Mouse (Mus musculus): ENCODE data around the gene Eef2kmt. TPM values are rescaled to one million over a fixed set of nuclear protein-coding genes. Genes with fewer than 3 reads are reported as not detected.

The Eef2kmt gene
- polyA plus RNA-seq, 1 experiment from 2014 or later = 24.8 TPM

DNA sequence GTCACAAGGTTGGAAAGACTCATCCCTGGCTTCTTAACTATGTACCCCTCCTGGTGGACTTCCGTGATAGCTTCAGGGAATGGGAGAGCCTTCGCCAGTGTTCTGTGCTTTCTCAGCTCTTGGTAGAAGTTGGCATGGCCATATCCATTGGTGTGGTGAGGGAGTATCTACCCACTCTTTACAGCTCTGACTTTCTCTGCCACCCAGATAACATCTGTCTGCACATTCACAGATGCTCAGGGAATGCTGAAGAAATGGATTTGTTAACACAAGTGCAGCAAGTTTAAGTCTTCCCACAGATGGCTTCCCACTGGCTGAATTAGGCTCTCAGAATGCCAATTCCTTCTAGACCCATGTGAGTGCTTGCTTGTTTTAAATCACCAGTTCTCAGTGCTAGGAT, 41.7 kb downstream of the Eef2kmt start:
- DNase-seq (ENCODE audit: low spot score) = no peak
- Histone ChIP-seq H3K4me1 (peaks cover 13% of the 10 kb centered on the region), H3K27ac (no peak overlapping the region), H3K36me3 (no peaks in the 10 kb centered on the region), H3K4me3 (no peak overlapping the region), H3K27me3 (ENCODE audit: insufficient read depth, poor library complexity, severe bottlenecking) (no peaks in the 10 kb centered on the region; the same call in 1 of the 2 replicates), H3K9me3 (no peaks in the 10 kb centered on the region)
- WGBS = 85% methylated on average over 2 of the region's 2 CpGs

DNA sequence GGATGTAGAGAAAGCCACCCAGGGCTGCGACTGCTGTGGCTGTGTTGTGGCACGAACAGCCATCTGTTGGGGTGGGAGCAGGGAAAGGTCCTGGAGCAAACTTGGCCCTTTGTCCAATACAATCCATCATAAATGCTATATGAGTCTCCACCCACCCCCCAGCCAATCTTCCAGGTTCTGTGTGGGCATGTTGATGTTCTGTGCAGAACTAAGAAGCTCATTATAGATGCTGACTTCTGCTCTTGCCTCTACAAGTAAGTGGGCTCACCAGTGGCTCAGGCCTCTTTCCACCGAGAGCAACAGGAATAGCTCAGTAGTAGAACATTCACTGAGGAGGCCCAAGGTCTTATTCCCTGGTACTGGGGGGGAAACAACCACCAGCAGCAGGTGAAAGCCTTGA, 43.6 kb downstream of the Eef2kmt start:
- 79% methylated on average over 3 of the region's 3 CpGs for WGBS
- no peak overlapping the region for H3K27ac ChIP-seq
- no peaks in the 10 kb centered on the region for H3K36me3 ChIP-seq
- peaks cover 7% of the 10 kb centered on the region for H3K4me1 ChIP-seq
- DNase-seq (ENCODE audit: low spot score) = no peak
- no peaks in the 10 kb centered on the region; the same call in 1 of the 2 replicates for H3K27me3 ChIP-seq (ENCODE audit: insufficient read depth, poor library complexity, severe bottlenecking)
- no peak overlapping the region for H3K4me3 ChIP-seq
- H3K9me3 ChIP-seq = no peaks in the 10 kb centered on the region

DNA sequence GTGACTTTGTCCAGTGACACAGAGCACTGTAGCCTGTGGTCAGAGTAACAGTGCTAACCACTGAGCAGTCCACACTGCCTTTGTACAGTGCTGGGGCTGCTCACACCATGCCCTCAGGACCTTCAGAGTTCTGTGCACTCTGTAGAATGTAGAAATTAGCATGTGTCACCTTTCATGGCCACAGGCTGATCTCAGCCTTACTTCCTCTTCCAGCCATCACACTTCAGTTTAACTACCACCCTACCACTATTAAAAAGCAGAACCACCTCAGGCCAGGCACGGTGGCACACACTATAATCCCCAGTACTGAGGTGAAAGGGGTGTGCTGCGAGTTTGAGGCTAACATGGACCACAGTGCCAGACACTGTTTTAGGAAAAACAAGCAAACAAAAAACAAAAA, 45.4 kb downstream of the Eef2kmt start:
- Histone ChIP-seq H3K36me3 (no peaks in the 10 kb centered on the region), H3K27me3 (ENCODE audit: insufficient read depth, poor library complexity, severe bottlenecking) (no peaks in the 10 kb centered on the region; the same call in 1 of the 2 replicates), H3K9me3 (no peaks in the 10 kb centered on the region), H3K27ac (no peak overlapping the region), H3K4me1 (0 out of 2 replicates have a peak, but pooled peaks cover 3% of the 10 kb centered on the region), H3K4me3 (no peak overlapping the region)
- DNase-seq (ENCODE audit: low spot score) = no peak
- WGBS = 71% methylated on average over 2 of the region's 2 CpGs

DNA sequence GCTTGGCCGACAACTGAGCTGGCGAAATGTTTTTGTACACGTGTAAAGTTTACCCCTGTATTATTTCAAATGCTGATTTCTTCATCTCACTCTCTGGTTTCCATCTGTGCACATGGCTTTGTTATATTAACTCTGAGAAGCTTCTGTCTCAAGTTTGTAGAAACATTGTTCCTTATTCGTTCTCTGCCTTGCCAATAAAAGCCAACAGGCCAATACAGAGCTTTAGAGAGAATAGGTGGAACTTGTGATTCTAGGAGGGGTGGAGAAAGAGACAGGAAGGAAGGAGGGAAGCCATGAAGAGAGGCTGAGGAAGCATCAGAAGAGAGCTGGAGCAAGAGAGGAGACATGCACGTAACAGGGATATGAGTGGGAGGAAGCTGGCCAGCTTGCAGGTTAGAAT, 49.7 kb downstream of the Eef2kmt start:
- no peak for DNase-seq (ENCODE audit: low spot score)
- peaks cover 16% of the 10 kb centered on the region; the same call in 1 of the 2 replicates for H3K4me1 ChIP-seq
- WGBS = 64% methylated on average over 5 of the region's 5 CpGs
- no peak overlapping the region for H3K4me3 ChIP-seq
- H3K27ac ChIP-seq = no peak overlapping the region
- H3K36me3 ChIP-seq = no peaks in the 10 kb centered on the region
- no peaks in the 10 kb centered on the region for H3K9me3 ChIP-seq
- no peaks in the 10 kb centered on the region for H3K27me3 ChIP-seq (ENCODE audit: insufficient read depth, poor library complexity, severe bottlenecking)

DNA sequence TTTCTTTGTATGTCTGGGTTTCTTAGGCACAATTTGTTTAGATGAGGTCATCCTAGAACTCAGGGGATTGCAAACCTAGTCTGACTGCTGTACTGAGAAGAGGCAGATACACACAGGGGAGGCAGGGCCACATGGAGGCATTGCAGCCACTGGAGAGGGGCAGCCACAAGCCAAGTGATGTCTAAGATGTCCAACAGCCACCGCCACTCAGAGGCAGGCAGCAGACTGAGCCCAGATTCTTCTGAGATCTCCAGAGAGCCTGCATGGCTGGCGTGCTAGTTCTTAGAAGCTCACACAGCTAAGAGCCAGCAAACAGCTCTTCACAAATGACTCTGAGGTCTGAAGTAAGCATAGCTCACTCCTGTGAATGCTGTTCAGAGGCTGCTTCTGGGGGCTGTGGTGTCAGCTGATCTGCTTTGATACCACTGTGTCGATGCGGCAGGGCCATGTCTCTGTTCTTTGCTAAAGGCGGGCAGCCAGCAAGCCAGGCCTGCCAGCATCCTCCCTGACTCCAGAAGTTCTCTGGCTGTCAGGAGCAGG, 50.3 kb downstream of the Eef2kmt start:
- Histone ChIP-seq H3K4me1 (peaks cover 16% of the 10 kb centered on the region; the same call in 1 of the 2 replicates), H3K4me3 (no peak overlapping the region), H3K9me3 (no peaks in the 10 kb centered on the region), H3K27ac (no peak overlapping the region), H3K27me3 (ENCODE audit: insufficient read depth, poor library complexity, severe bottlenecking) (no peaks in the 10 kb centered on the region), H3K36me3 (no peaks in the 10 kb centered on the region)
- WGBS = 76% methylated on average over 5 of the region's 5 CpGs
- no peak for DNase-seq (ENCODE audit: low spot score)

DNA sequence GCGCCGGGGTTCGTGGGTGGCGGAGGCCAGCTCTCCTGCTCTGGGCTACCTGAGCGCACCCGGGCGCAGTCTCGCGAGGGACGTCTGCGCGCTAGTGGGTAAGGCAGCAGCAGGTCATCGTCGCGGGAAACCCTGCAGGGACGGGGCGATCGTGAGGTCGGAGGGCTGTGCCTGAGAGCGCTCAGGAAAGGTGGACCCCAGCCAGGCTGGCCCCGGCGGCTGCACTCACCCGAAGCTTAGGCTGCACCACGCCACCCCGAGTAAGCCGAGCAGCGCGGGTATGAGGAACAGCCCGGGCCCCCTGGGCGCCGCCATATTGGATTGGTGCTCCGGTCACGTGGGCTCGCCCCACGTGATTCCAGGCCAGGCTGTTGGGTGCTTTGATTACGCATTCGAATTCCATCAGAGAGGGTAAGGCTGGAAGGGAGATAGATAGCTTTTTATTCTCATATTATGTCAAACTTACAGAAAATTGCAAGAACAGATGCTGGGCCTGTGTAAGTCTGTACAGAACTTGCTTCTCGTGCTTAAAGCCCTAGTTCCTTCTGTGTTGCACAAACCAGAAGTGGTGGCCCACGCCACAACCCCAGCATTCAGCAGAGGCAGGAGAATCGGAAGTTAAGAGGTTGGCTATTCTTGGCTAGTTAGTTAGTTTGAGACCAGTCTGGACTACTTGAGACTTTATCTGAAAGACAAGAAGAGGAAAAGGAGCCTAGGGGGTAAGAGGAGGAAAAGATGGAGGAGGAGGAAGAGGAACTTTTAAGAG, 51.9 kb downstream of the Eef2kmt start, which contains the start of gene Nagpa:
Nagpa (minus strand) TSS at position 345 of the 766 bp plus-strand sequence.
- DNase-seq (ENCODE audit: low spot score) = peak; percentile 90
- Histone ChIP-seq H3K27me3 (ENCODE audit: insufficient read depth, poor library complexity, severe bottlenecking) (no peaks in the 10 kb centered on the region), H3K27ac (peak within 1 kb of the TSS; percentile 82), H3K36me3 (peaks cover 11% of the 10 kb centered on the region), H3K9me3 (no peaks in the 10 kb centered on the region), H3K4me1 (peaks cover 16% of the 10 kb centered on the region; the same call in 1 of the 2 replicates), H3K4me3 (peak within 1 kb of the TSS; percentile 84)
- 4% methylated on average over 40 of the region's 40 CpGs for WGBS

DNA sequence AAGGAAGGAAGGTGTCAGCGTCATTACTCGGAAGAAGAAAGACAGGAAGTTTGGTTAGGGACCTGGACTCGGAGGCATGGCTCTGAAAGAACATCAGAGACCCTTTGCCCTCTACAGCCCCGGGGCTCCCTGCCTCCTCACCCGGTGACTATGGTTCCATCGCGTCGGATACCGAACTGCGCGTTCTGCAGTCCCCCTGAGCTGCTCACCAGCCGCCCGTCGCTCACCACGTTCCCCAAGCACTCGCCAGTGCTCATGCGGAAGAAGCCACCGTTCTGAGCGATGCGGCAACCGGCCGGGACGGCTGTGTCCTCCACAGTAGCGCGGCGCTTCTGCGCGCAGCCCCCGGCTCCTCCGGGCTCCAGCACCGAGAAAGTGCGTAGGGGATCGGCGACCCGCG, 52.6 kb downstream of the Eef2kmt start:
- H3K36me3 ChIP-seq = peaks cover 14% of the 10 kb centered on the region
- peaks cover 16% of the 10 kb centered on the region; the same call in 1 of the 2 replicates for H3K4me1 ChIP-seq
- H3K27me3 ChIP-seq (ENCODE audit: insufficient read depth, poor library complexity, severe bottlenecking) = no peaks in the 10 kb centered on the region
- H3K4me3 ChIP-seq = peak overlapping the region; percentile 84
- peak overlapping the region; percentile 82 for H3K27ac ChIP-seq
- WGBS = 1% methylated on average over 36 of the region's 36 CpGs
- no peaks in the 10 kb centered on the region for H3K9me3 ChIP-seq
- no peak for DNase-seq (ENCODE audit: low spot score)

DNA sequence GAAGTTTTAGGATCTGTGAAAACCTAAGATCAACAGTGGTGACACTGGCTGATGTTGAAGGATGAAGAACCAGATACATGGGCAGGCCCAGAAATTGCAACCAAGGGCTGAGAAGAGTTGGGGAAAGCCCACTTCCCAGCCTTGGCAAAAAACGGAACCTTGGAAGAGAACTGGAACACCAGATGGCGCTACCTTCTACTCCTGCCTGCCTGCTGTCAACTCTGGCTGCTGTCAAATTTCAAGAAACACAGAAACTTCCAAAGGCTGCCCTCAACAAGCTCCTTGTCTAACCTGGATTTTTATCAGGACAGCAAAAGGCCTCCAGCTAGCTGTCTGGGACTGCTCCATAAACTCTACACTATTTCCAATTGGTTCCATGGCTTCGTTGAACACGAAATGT, 53.1 kb downstream of the Eef2kmt start:
- H3K36me3 ChIP-seq = peaks cover 15% of the 10 kb centered on the region
- no peak overlapping the region for H3K27ac ChIP-seq
- DNase-seq (ENCODE audit: low spot score) = no peak
- peak overlapping the region; percentile 84 for H3K4me3 ChIP-seq
- no peaks in the 10 kb centered on the region for H3K9me3 ChIP-seq
- H3K27me3 ChIP-seq (ENCODE audit: insufficient read depth, poor library complexity, severe bottlenecking) = no peaks in the 10 kb centered on the region
- H3K4me1 ChIP-seq = peaks cover 16% of the 10 kb centered on the region; the same call in 1 of the 2 replicates
- 9% methylated on average over 4 of the region's 4 CpGs for WGBS

DNA sequence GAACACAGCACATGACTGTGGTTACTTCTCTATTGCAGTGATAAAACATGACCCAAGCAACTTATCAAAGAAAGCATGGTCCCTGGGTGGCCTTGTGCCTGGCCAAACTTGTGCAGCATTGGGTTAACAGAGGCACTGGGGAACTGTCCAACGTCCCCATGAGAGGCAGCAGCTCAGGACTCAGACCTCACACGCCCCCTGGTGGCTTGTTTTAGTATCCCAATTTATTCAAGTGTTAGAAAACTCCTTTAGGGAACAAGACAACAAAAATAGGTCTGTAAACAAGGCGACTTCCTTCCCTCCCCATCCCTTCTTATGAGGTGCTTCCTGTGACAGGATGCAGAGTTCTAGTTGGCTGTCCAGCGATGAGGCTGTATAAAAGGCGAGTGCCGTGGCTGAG, 60.7 kb downstream of the Eef2kmt start:
- H3K4me1 ChIP-seq = no peaks in the 10 kb centered on the region
- H3K36me3 ChIP-seq = peaks cover 20% of the 10 kb centered on the region
- DNase-seq (ENCODE audit: low spot score) = no peak
- H3K9me3 ChIP-seq = no peaks in the 10 kb centered on the region
- H3K4me3 ChIP-seq = no peak overlapping the region
- H3K27me3 ChIP-seq (ENCODE audit: insufficient read depth, poor library complexity, severe bottlenecking) = no peaks in the 10 kb centered on the region
- H3K27ac ChIP-seq = no peak overlapping the region
- WGBS = 25% methylated on average over 6 of the region's 6 CpGs

Small RNAs within 50 kb of the gene (microRNA-seq; reads per million reads assigned to microRNA genes)
- gene Gm23689 (not detected), gene Gm26095 (not detected), gene Mir6364 (not detected)

Other genes with a start within 250 kb of the Eef2kmt start
- gene Smim22, start 248.7 kb downstream of the Eef2kmt start, polyA plus RNA-seq (2016; fragmentation: Nextera tagmentation; extraction: Ambion mirVana) = 3.0 and 4.2 TPM in 2 replicates
- 55.5 and 57.4 TPM in 2 replicates for gene Rogdi, start 242.4 kb downstream of the Eef2kmt start, polyA plus RNA-seq (2016; fragmentation: Nextera tagmentation; extraction: Ambion mirVana)
- gene Glyr1, start 206.1 kb downstream of the Eef2kmt start, polyA plus RNA-seq (2016; fragmentation: Nextera tagmentation; extraction: Ambion mirVana) = 129 and 130 TPM in 2 replicates
- gene Ubn1, start 205.9 kb downstream of the Eef2kmt start, polyA plus RNA-seq (2016; fragmentation: Nextera tagmentation; extraction: Ambion mirVana) = 13.3 and 15.7 TPM in 2 replicates
- gene Ppl, start 123.6 kb downstream of the Eef2kmt start, polyA plus RNA-seq (2016; fragmentation: Nextera tagmentation; extraction: Ambion mirVana) = 2.0 and 2.7 TPM in 2 replicates
- gene Sec14l5, start 108.9 kb downstream of the Eef2kmt start, polyA plus RNA-seq (2016; fragmentation: Nextera tagmentation; extraction: Ambion mirVana) = not detected in 2 replicates
- gene Nagpa, start 52.0 kb downstream of the Eef2kmt start, polyA plus RNA-seq (2016; fragmentation: Nextera tagmentation; extraction: Ambion mirVana) = 18.0 and 18.7 TPM in 2 replicates
- 0.99 and 1.2 TPM in 2 replicates for gene AU021092, start 33.7 kb downstream of the Eef2kmt start, polyA plus RNA-seq (2016; fragmentation: Nextera tagmentation; extraction: Ambion mirVana)
- gene Alg1, start 22.4 kb downstream of the Eef2kmt start, polyA plus RNA-seq (2016; fragmentation: Nextera tagmentation; extraction: Ambion mirVana) = 27.6 and 27.7 TPM in 2 replicates